Mouse (Mus musculus): ENCODE results near the gene Zfp282.
"Not testable (repeated sequence)": the region's sequence is repeated elsewhere in the genome, so short reads cannot be mapped to it uniquely, and the experiment has no call there.

Zfp282 gene

DNA sequence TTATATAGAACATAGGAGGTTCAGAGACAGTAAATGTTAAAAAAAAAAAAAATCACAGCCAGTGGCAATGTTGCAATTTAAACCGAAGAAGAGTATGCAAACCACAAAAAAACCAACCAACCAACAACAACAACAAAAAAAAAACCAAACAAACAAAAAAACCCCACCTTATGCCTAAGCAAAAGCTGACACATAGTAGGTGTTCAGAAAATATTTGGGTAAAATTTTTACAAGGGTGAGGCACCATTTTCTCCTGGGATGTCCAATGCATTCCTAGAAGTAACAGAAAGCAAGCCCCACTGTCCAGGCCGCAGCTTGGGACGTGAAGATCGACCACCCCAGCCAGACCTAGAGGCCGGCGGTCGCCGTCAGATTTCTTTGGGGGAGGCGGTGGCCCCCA is at the start of gene Zfp282:
TSS of gene Zfp282 (plus strand) at position 147 of the 400 bp plus-strand sequence.
- DNase-seq (ENCODE audit: low read depth, low spot score), result no peak

DNA sequence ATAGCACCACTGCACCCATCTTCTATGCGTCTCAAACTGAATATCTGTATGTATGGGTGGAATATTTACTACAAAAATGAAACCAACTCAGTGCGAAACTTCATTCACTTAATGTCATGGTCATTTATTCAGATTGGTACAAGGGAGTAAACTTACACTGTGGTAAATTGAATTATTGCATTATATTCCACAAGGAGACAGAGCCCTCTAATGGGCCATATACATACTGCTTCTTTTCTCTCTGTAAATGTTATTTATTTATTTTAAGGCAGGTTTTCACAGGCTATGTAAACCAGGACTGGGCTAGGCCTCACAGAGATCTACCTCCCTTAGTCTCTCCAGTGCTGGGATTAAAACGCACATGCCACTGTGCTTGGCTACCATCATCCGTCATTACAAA is 49.5 kb upstream of the Zfp282 start:
- no peak for DNase-seq (ENCODE audit: low read depth, low spot score)

DNA sequence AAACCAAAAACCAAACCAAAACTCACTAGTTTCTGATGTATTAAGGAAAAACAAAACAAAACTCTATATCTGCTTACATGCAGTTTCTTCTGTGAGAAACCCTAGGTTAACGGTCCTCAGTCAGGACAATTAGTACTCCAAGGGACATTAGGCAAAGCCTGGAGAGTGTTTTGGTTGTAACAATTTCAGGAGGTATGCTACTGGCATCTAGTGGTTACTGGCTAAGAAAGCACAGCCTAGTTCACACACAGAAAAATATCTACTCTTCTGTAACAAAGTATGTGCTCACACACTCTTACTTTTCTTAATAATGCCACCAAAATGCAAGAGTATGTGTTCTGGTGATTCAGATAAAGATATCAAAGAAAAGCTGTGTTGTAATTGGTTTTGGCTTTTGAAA is 48.1 kb upstream of the Zfp282 start:
- no peak for DNase-seq (ENCODE audit: low read depth, low spot score)

DNA sequence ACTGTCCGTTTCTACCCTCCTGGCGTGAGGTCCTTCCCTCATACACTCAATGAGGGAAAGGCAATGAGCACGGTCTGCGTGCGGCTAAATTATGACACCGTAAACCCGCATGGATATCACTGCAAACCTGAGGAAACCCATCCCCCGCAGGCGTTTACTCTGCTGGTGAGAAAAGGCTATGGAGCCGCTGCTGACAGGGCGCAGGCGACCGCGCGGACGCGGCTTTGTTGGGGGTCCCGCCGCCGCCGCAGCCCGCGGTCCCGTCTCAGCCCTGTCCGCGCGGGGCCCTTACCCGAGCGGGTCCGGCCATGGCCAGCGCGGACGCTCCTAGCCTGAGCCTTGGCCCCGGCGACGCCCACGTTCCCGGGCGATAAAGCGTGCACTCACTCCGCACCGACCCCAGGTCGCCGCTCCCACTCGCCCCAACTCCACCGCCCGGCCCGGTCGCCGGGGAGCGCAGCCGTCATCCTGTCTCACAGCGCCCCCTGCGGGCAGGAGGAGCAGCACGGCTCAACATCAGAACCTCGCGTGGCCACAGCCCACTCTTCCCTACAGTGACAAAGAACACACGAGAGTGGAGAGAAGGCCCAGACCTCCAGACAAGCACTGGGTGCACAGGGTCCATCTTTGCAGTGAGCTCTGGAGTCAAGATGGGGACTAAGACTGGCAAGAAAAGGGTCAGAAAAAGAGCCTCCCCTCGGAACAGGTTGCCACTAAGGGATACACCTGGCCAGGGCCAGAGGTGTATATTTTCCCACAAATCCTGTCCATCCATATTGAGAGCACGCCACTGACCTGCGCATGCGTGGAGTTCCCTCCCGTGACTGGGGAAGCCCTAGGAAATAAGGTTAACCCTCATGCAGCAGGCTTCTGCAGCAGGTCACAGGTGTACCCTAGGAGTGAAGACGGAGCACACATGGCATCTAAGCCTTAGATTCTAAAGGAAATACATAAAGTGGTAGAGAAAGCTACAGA is 46.6 kb upstream of the Zfp282 start, which contains the start of gene Zfp786:
TSS of gene Zfp786 (minus strand) at position 764 of the 975 bp plus-strand sequence.
- peak; percentile 90 for DNase-seq (ENCODE audit: low read depth, low spot score)

DNA sequence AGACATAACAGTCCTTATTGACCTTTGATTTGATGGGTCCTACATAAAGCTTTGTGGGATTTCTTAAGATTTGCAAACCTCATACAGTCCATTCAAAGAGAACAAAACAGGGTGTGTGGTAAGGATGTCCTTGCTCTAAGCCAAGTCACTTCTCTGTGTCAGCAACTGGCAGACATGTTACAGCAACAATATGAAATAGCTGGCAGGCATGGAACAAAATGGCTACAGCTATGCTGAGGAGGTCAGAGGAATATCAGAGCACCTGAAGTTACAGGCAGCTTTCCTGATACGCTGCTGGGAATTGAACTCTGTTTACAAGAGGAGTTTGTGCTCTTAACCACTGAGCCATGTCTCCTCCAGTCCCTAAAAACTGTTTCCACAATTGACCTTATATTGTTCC is 44.8 kb upstream of the Zfp282 start:
- no peak for DNase-seq (ENCODE audit: low read depth, low spot score)

DNA sequence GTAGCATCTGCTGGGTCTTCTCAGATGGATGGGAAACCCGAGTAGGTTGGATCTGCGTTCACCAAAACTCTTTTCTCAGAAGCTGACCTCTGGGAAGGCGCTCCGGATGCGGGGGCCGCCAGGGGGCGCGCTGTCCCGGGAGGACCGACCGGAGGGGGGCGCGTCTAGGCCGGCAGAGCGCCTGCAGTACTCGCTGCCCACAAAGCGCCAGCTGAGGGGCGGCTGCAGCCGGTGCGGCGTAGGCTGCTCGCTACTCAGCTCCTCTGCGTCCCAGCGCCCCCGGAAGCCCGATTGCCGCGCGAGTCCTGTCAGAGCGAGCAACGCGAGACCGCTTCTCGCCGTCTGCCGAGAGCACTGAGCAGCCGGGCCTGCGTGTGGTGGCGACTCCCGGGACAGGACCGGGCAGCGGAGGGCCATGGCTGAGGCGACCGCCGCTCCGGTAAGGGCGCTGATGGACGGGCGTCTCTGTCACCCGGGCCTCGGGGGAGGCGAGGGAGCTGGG is 41.5 kb upstream of the Zfp282 start, which contains the start of gene Zfp398:
TSS of gene Zfp398 (plus strand) at position 180 of the 502 bp plus-strand sequence.
- peak; percentile 93 for DNase-seq (ENCODE audit: low read depth, low spot score)

DNA sequence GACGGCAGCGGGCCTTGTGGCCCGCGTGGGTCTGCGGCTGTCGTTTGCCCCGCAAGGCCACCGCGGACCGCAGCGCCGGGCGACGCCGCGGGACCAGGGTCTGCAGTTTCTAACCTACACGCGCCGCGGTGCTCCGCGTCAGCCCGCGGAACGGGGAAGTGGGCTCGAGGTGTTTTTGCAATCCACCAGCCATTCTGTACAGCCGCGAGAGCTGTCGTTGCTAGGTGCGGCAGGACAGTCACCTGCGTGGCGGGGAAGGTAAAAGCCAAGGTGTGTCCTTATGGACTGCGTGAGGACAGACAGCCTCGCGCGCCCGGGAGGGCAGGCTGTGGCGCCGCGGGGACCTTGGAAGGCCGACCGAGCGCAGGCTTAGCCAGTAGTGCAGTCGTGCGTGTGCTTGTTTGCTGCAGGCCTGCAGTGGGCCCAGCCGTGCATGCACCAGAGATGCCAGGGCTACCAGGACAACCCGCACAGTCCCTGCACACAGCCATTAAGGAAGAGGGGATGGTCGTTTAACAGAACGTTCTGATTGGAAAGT is 41.0 kb upstream of the Zfp282 start:
- peak; percentile 43 for DNase-seq (ENCODE audit: low read depth, low spot score)

DNA sequence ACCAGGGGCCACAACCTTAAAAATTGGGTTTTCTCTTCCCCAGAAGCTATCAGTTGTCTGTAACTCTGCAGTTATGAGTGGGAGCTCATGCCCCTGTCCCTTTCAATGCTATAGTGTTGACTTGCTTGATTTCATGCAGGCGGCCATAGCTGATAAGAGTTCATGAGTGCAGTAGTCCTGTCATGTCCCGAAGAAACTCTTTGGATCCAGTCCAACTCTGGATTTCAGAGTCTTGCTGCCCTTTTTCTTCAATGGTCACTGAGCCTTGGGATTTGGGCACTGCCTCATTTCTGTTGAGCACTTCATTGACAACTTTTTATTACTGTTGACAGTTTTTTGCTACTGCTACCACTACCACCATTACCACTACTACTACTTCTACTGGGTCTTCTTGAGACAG is 39.4 kb upstream of the Zfp282 start:
- DNase-seq (ENCODE audit: low read depth, low spot score), result no peak

DNA sequence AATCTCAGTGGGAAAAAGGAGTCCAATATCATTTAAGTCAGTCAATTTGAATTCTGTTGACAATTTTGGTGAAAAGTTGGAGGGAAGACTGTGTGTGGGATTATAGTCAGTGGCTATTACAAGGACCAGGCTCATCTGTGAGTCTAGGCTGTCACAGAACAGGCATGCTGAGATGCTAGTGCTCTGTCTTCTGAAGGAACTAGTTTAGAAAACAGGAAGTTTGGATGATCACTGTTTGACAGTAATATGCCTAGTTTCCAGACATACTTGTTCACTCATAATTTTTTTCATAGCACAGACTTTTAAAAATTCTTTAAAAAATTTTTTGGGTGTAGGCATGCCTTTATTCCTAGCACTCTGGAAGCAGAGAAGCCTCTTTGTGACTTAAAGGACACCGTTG is 35.9 kb upstream of the Zfp282 start:
- DNase-seq (ENCODE audit: low read depth, low spot score), result no peak

DNA sequence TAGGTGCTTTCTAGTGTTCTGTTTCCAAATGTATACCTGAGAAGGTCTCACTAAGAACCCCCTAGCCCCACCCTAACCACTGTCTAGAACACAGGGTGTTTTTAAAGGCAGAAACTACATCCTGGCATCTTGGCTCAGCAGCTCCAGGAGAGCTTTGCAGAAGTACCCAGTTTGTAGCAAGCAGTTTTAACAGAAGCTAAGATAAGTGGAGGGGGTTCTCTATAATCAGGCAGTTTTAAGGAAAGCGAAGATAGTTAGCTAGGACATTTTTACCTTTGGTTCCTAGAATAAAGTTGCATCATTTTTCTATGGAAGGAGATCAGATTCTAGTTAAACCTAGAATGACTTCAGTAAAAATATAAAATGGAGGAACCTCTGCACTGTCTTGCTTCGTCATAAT is 35.2 kb upstream of the Zfp282 start:
- DNase-seq (ENCODE audit: low read depth, low spot score), result no peak

DNA sequence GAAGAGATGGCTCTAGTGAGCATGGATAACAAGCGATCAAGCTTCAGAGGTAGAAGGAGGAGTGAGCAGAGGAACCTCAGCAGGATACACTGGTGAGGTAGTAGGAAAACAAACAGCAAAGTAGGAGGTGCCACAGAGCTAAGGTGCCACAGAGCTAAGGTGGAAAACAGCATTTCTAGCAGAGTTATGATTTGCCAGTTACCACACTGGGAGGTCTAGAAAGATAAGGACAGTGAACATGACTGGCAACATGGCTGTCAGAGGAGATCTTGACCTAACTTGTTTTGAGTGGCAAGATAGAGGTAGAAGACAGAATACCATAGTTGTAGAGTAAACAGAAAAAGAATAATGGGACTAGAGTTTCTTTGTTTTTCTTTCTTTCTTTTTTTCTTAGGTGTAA is 34.7 kb upstream of the Zfp282 start:
- no peak for DNase-seq (ENCODE audit: low read depth, low spot score)

DNA sequence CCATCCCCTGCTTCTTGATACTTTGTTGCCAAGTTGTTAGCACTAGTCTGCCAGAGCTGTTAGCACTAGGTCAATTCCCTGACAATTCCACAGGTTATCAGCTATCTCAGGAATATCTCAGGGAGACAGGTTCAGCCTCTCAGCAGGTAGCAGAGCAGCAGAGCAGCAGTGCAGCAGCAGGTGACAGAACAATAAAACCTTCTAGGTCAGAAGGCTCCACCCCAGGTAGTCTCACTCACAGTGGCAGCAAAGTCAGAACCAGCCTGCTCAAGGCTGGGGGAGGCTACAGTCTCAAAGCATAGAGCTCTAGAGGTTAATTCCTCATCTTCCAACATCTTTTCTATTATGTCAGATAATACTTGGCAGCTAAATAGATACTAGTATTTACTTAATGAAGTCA is 31.2 kb upstream of the Zfp282 start:
- no peak for DNase-seq (ENCODE audit: low read depth, low spot score)

DNA sequence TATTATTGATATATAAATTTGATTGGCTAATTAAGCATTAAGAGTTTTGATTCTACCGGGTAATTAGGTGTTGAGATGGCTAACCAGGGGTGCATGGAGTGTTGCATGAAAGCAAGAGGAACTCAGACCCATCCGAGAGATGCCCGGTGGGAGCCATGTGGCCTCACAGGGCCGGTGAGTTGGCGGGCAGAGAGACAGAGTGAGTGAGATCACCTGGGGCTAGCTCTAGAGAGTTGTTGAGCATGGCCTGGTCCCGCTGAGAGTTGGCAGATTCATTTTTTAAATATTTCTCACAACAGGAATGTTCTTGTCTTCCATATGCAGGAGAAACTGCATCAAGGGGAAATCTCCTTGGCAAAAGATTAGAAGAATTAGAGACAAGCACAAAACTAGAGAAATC is 19.8 kb upstream of the Zfp282 start:
- DNase-seq (ENCODE audit: low read depth, low spot score), result no peak

DNA sequence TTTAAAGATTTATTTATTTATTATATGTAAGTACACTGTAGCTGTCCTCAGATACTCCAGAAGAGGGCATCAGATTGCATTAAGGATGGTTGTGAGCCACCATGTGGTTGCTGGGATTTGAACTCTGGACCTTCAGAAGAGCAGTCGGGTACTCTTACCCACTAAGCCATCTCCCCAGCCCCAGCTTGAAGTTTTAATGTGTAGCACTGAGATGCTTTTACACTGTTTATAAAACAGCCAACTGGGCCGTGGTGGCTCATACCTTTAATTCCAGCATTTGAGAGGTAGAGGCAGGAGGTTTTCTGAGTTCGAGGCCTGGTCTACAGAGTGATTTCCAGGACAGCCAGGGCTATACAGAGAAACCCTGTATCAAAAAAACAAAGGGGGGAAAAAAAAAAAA is 19.3 kb upstream of the Zfp282 start:
- not testable (repeated sequence) for DNase-seq (ENCODE audit: low read depth, low spot score)

DNA sequence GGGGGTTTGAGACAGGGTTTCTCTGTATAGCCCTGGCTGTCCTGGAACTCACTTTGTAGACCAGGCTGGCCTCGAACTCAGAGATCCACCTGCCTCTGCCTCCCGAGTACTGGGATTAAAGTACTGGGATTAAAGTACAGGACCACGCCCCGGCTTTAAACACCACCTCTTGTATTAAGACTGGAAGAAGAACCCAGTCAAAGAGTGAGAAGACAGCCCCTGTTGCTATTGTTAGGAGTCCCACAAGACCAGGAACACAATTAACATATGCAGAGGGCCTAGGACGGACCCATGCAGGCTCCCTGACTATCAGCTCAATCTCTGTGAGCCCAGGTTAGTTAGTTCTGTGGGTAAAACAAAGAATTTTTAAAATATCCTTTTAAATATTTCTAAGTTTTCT is 4.7 kb upstream of the Zfp282 start:
- no peak for DNase-seq (ENCODE audit: low read depth, low spot score)

DNA sequence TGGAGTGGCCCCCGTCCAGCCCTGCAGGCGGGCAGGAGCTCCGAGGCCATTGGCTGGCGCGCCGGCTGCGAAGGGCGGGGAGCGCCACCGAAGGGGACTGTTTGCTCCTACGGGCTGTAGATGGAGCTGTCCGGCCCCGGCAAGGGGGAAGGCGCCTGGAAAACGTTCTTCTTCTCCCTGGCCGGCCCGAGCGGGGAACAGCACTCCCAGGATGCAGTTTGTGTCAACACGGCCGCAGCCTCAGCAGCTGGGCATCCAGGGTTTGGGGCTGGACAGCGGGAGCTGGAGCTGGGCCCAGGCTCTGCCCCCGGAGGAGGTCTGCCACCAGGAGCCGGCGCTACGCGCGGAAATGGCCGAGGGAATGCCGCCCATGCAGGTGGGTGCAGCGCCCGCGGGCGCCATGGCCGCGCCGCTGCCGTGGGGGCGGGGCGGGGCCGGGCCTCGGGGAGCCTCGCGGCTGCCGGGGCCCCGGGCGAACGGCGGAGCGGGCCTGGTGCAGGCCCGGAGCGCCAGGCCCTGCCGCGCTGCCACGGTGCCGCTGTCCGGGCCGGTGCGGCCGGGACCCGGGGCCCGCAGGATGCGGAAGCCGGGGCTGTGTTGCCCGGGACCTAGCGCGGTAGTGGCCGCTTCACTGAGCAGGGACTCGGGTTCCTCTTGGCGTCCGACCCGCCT is 593 bp downstream of the Zfp282 start:
- peak; percentile 87 for DNase-seq (ENCODE audit: low read depth, low spot score)

DNA sequence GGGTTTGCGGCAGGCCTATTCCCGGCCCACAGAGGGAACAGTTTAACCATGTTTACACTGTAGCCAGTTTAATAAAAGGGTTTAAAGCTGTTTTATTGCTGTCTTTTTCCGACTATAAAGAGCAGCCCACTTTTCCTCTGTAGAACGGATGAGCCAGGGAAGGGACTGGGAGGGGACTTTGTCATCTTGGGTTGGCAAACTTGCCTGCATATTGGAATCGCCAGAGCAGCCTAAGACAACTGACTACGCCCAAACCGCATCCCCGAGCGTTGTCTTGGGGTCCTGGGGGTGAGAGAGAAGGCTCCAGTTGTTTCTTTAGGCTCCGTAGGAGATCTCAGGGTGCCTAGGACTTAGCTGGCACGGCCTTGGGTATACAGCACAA is 1.1 kb downstream of the Zfp282 start:
- no peak for DNase-seq (ENCODE audit: low read depth, low spot score)

DNA sequence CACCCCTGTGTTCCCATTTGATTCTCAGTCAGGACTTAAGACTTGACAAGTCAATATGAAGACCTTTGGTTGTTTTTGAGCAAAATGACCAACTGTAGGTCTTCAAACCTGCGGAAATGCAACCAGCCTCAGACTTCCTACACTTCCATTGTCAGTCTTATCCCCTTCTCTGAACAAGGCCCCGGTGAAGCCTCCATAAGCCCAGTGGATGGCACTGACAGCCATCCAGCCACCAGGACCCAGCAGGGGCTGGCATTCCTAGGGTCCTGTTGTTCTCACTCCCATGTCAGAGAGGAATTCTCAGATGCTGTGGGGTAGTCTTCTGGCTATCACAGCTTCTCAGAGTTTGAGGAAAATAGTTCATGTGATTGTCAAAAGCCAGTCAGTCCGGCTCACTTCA is 1.6 kb downstream of the Zfp282 start:
- no peak for DNase-seq (ENCODE audit: low read depth, low spot score)

DNA sequence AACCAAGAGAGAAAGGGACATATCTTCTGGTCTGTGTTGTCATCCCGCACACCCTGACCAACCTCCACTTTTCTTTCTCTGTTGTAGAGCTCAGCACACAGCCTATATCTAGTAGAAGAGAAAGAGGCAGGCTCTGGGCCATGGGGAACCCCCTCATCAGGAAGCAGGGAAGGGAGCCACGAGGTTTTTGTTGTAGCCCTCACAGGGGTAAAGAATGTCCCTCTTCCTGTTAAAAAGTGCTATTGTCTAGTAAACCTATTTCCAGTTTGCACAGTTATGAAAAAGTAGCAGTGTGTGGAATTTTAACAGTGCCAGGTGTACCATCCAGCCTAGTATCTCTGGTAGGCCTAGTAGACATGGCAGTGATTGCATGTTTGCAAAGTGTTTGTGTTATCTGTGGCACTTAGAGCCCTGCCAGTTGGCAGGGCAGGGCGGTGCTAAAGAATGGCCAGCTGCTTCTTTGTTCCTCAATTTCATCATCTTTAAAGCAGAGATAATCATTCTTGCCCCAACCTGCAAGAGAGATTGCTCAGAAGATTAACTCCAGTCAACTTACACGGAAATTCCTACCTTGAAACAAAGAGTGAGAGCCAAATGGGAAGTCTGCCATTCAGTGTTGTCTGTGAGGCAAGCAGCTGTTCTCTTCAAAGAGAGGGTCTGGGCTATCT is 2.2 kb downstream of the Zfp282 start:
- DNase-seq (ENCODE audit: low read depth, low spot score), result no peak

DNA sequence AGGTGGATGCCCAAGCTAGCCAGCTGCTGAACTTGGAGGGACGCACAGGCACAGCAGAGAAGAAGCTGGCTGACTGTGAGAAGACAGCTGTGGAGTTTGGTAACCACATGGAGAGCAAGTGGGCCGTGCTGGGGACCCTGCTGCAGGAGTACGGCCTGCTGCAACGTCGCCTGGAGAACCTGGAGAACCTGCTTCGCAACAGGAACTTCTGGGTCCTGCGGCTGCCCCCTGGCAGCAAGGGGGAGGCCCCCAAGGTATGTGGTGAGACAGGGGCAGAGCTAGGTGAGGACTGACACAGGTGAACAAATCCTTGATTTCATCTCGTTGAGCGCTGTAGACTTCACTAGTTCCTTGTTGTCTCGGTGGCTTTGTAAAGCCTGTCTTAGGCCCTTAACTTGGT is 3.2 kb downstream of the Zfp282 start:
- no peak for DNase-seq (ENCODE audit: low read depth, low spot score)

DNA sequence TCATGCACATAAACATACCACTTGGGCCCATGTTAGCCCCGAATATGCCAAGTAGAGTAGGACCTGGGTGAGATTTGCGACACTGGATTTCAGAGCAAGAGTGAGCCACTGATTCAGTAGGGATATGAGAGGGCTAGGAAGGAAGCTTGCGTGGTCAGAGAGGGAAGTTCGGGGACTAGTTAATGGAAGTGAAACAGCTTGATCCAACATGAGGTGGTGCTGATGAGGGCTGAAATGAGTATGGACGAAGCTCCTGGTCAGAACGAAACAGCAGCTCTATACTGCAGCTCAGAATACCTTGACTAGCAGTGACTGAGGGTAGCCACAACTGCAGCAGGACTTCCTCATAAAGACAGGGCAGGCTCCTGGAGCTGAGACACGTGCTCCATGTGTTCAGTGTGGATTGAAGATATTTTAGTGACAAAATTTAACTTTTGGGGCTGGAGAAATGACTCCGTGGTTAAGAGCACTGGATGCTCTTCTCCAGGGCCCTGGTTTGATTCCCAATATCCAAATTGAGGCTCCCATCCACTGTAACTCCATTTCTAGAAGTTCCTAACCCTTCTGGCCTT is 11.9 kb downstream of the Zfp282 start:
- DNase-seq (ENCODE audit: low read depth, low spot score), result no peak
